Mouse (Mus musculus) bone marrow macrophage, adult 2 months (primary cell): ENCODE results near the gene Jade1.

ENCODE experiments used
- CTCF ChIP-seq: IDR thresholded peaks from 2 replicates; pipeline ENCODE4 v1.5.1; 2012; ENCODE audit warnings: low read depth, mild to moderate bottlenecking, low read length, moderate library complexity
- POLR2A ChIP-seq: IDR thresholded peaks from 2 replicates; pipeline ENCODE4 v1.6.1; 2012; ENCODE audit warnings: mild to moderate bottlenecking, low read depth, low read length, borderline replicate concordance

GRCm38 (mm10) chr3:41528291-41528969 lies 27.1 kb upstream of the Jade1 start:
- TF ChIP-seq POLR2A (no peak), CTCF (no peak)
